Mouse (Mus musculus): ENCODE results near the gene Zdhhc20. TPM values are rescaled to one million over a fixed set of nuclear protein-coding genes. Genes with fewer than 3 reads are reported as not detected.

The Zdhhc20 gene
- total RNA-seq, 2 experiments from 2014 or later: 25.6 to 40.2 TPM

GRCm38 (mm10) chr14:57833526-57833925 is 56.5 kb downstream of the Zdhhc20 start:
- no peak for DNase-seq (ENCODE audit: low spot score in 2 of 2)

GRCm38 (mm10) chr14:57827284-57827683 is 62.8 kb downstream of the Zdhhc20 start:
- DNase-seq (ENCODE audit: low spot score in 2 of 2): no peak

- peak; percentile 92 to 93 for DNase-seq (ENCODE audit: low spot score in 2 of 2)
These were observed 64.0 kb downstream of the Zdhhc20 start, which contains the start of the genes Ska3 and Mrpl57 for GRCm38 (mm10) chr14:57825788-57826751. Gene Ska3, minus strand, starts transcription at chr14:57826185. Gene Mrpl57, plus strand, starts transcription at chr14:57826234.

GRCm38 (mm10) chr14:57820839-57821238 is 69.2 kb downstream of the Zdhhc20 start:
- DNase-seq (ENCODE audit: low spot score in 2 of 2): no peak

- no peak for DNase-seq (ENCODE audit: low spot score in 2 of 2)
These were observed 78.2 kb downstream of the Zdhhc20 start for GRCm38 (mm10) chr14:57811844-57812243.

GRCm38 (mm10) chr14:57810886-57811285 is 79.2 kb downstream of the Zdhhc20 start:
- DNase-seq (ENCODE audit: low spot score in 2 of 2): no peak

GRCm38 (mm10) chr14:57808558-57808957 is 81.5 kb downstream of the Zdhhc20 start:
- DNase-seq (ENCODE audit: low spot score in 2 of 2): peak in 1 of 2 experiments; percentile 17

- no peak for DNase-seq (ENCODE audit: low spot score in 2 of 2)
These were observed 86.3 kb downstream of the Zdhhc20 start for GRCm38 (mm10) chr14:57803731-57804130.

GRCm38 (mm10) chr14:57797991-57798931 is 91.8 kb downstream of the Zdhhc20 start, which contains the start of gene Sap18:
Gene Sap18, plus strand, starts transcription at chr14:57798180.
- DNase-seq (ENCODE audit: low spot score in 2 of 2): peak; percentile 95

GRCm38 (mm10) chr14:57797551-57797950 is 92.5 kb downstream of the Zdhhc20 start:
- peak in 1 of 2 experiments; percentile 6 for DNase-seq (ENCODE audit: low spot score in 2 of 2)

- no peak for DNase-seq (ENCODE audit: low spot score in 2 of 2)
These were observed 98.9 kb downstream of the Zdhhc20 start for GRCm38 (mm10) chr14:57791171-57791570.

GRCm38 (mm10) chr14:57789759-57790158 is 100.3 kb downstream of the Zdhhc20 start:
- no peak for DNase-seq (ENCODE audit: low spot score in 2 of 2)

- no peak for DNase-seq (ENCODE audit: low spot score in 2 of 2)
These were observed 100.8 kb downstream of the Zdhhc20 start for GRCm38 (mm10) chr14:57789311-57789710.

GRCm38 (mm10) chr14:57787406-57787805 is 102.7 kb downstream of the Zdhhc20 start:
- no peak for DNase-seq (ENCODE audit: low spot score in 2 of 2)

Small RNA genes lying within 50 kb of the gene (microRNA-seq; reads per million reads assigned to microRNA genes)
- gene Mir3077 (ENCODE audit: borderline number of aligned reads in 2 of 2): 0 reads per million in 2 experiments

Other genes starting within 250 kb of the Zdhhc20 start
- 10 to 100 TPM; 22.5 to 32.7 TPM for gene Xpo4, start 224.8 kb downstream of the Zdhhc20 start, total RNA-seq (2021)
- 1 to 10 TPM; 3.3 to 3.4 TPM for gene Gm49361, start 144.2 kb downstream of the Zdhhc20 start, total RNA-seq (2021)
- 10 to 100 TPM; 38.1 to 54.2 TPM for gene Lats2, start 131.9 kb downstream of the Zdhhc20 start, total RNA-seq (2021)
- gene Sap18, start 92.1 kb downstream of the Zdhhc20 start, total RNA-seq (2021): 10 to 100 TPM; 54.9 to 64.2 TPM
- under 1 TPM; 0.23 to 0.26 TPM for gene Ska3, start 64.1 kb downstream of the Zdhhc20 start, total RNA-seq (2021)
- 10 to 100 TPM; 95.9 to 97.7 TPM for gene Mrpl57, start 64.0 kb downstream of the Zdhhc20 start, total RNA-seq (2021)
- 10 to 100 TPM; 47.0 to 59.5 TPM for gene Micu2, start 109.0 kb upstream of the Zdhhc20 start, total RNA-seq (2021)
- 10 to 100 TPM in 1 of 2 experiments, 1 to 10 TPM in 1; 9.2 to 22.5 TPM for gene Fgf9, start 180.3 kb upstream of the Zdhhc20 start, total RNA-seq (2021)